Mouse (Mus musculus) c-Kit-negative CD71-positive TER-119-positive erythroid progenitor cells, embryonic 14.5 days (primary cell): ENCODE measurements around the gene Hypm.

ENCODE experiments used
- DNase-seq: peaks from one replicate; pipeline ENCODE4 v3.0.0-alpha.2; 2013; ENCODE audit warnings: low read depth, low spot score

Hypm gene

DNA sequence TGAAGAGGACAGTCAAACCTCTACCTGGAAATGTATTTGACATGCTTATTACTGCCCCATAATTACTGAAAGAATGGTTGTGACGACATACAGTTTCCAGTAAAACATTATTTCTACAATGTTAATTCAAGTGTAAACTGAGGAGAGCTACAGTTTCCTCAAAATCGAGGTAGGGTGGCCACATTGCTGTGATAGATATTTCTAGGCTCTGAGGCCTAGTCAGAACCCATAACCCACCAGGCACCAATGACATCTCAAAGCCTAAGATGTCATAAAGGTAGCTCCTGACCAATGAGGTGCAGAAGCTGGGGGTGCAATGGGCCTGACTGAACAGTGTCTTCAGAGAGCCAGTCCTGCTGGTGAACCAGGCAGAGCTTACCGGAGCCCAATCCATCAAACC is at the start of gene Hypm:
Hypm (plus strand) TSS at position 301 of the 400 bp plus-strand sequence.
- DNase-seq, result no peak

- DNase-seq, result no peak
Measured at GRCm38 (mm10) chrX:9810101-9810500, 36.6 kb upstream of the Hypm start.

GRCm38 (mm10) chrX:9812469-9812868 is 34.3 kb upstream of the Hypm start:
- no peak for DNase-seq

GRCm38 (mm10) chrX:9834779-9835178 is 11.9 kb upstream of the Hypm start:
- no peak for DNase-seq

DNA sequence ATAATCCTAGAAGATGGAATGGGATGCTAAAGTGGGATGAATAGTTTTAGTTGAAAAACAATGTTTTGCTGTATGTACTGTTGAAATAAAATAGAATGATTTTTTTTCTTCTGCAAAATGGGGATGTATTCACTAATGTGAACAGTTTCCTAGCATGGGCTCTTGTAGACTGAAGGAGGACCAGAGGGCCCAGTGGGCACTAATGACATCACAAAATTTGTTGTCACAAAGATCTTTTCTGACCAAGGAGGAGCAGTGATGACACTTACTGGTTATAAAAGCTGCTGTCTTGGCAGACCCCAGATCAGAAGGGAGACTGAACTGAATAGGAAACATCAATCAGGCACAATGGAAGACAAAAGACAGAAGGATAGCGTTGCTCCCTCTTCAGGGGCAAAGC is 2.7 kb downstream of the Hypm start, which contains the start of gene H2al3:
H2al3 (plus strand) TSS at position 301 of the 400 bp plus-strand sequence.
- DNase-seq, result no peak

GRCm38 (mm10) chrX:9861859-9862258 is 15.1 kb downstream of the Hypm start:
- DNase-seq, result no peak

GRCm38 (mm10) chrX:9875519-9875918 is 28.8 kb downstream of the Hypm start:
- DNase-seq, result no peak

DNA sequence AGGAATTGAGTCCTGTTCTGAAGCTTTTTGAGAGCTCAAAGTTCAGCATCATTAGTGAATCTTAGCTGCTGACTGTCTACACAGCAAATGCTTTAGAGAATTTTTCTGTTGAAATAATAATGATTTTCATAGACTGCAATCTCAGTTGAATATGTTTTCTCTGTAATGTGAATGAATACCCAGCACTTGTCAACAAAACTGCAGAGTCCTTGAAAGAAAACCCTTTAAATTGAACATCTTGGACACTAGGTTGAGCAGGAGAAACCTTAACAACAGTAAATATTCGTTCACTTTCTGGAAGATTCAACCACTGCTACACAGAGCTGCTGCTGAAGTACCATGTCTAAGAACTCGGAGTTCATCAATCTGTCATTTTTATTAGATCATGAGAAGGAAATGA is 38.6 kb downstream of the Hypm start, which contains the start of gene Sytl5:
Sytl5 (plus strand) TSS at position 301 of the 400 bp plus-strand sequence.
- no peak for DNase-seq
